Mouse (Mus musculus) limb, embryonic 15.5 days (tissue): Measurements from ENCODE around the gene Pphln1. TPM values are rescaled to one million over a fixed set of nuclear protein-coding genes. Genes with fewer than 3 reads are reported as not detected.
"Not testable (repeated sequence)": the region's sequence is repeated elsewhere in the genome, so short reads cannot be mapped to it uniquely, and the experiment has no call there.

Source experiments
- ATAC-seq: fragments of 200-750 bp; cut with Nextera tagmentation; 2 replicates; pipeline ENCODE4 v1.8.0; 2017; ENCODE audit warnings: low read depth, moderate TSS enrichment; ENCODE audit not compliant: insufficient number of reproducible peaks, low FRiP score, low TSS enrichment
- H3K27ac ChIP-seq: fragments of 300-500 bp; sonication (generic); 2 replicates; pipeline ENCODE4 v1.5.1; 2015; ENCODE audit warnings: moderate library complexity, mild to moderate bottlenecking, inconsistent platforms
- H3K27me3 ChIP-seq: fragments of 300-500 bp; sonication (generic); 2 replicates; pipeline ENCODE4 v1.6.1; 2015; ENCODE audit warnings: inconsistent platforms
- H3K36me3 ChIP-seq: fragments of 300-500 bp; sonication (generic); 2 replicates; pipeline ENCODE4 v1.6.1; 2015; ENCODE audit warnings: inconsistent platforms
- H3K4me1 ChIP-seq: fragments of 300-500 bp; sonication (generic); 2 replicates; pipeline ENCODE4 v1.6.1; 2015; ENCODE audit warnings: inconsistent platforms
- H3K4me2 ChIP-seq: fragments of 300-500 bp; sonication (generic); 2 replicates; pipeline ENCODE4 v1.6.1; 2015; ENCODE audit warnings: mild to moderate bottlenecking, inconsistent platforms
- H3K4me3 ChIP-seq: fragments of 300-500 bp; sonication (generic); 2 replicates; pipeline ENCODE4 v1.5.1; 2015; ENCODE audit warnings: mild to moderate bottlenecking, inconsistent platforms
- H3K9ac ChIP-seq: fragments of 300-500 bp; sonication (generic); 2 replicates; pipeline ENCODE4 v1.6.1; 2015; ENCODE audit warnings: inconsistent platforms
- H3K9me3 ChIP-seq: fragments of 300-500 bp; sonication (generic); 2 replicates; pipeline ENCODE4 v1.6.1; 2016; ENCODE audit warnings: inconsistent platforms
- WGBS: fragments of 180-500 bp; shearing (Covaris S2); methylation state at CpG from one replicate; pipeline ENCODE4 v1.1.7; 2015; 5-methylcytosine and 5-hydroxymethylcytosine counted together
- polyA plus RNA-seq: library from polyadenylated mRNA; unstranded; fragments of >200 nt; fragmentation: Nextera tagmentation; extraction: Ambion mirVana; gene quantifications from 2 replicates; pipeline ENCODE4 v1.2.1, GENCODE M21; 2015

Gene Pphln1
- polyA plus RNA-seq = 41.3 and 47.4 TPM in 2 replicates

- peaks cover 19% of the 10 kb centered on the region for H3K4me1 ChIP-seq
- no peaks in the 10 kb centered on the region for H3K9me3 ChIP-seq
- H3K4me3 ChIP-seq = peak within 1 kb of the TSS; percentile 95
- ATAC-seq = peak; percentile 84; the same call in 1 of the 2 replicates
- no peaks in the 10 kb centered on the region for H3K27me3 ChIP-seq
- H3K27ac ChIP-seq = peak within 1 kb of the TSS; percentile 89
- WGBS = under 1% methylated on average over 100 of the region's 100 CpGs
- peaks cover 16% of the 10 kb centered on the region for H3K36me3 ChIP-seq
- H3K9ac ChIP-seq = peak within 1 kb of the TSS; percentile 95
- H3K4me2 ChIP-seq = peak within 1 kb of the TSS; percentile 72
Measured at GRCm38 (mm10) chr15:93397826-93398698, at the start of gene Pphln1, which contains the start of gene Zcrb1. Gene Pphln1 (plus strand): TSS chr15:93398350. Gene Zcrb1 (minus strand): TSS chr15:93398334.

GRCm38 (mm10) chr15:93358346-93359095, 39.6 kb upstream of the Pphln1 start:
- ATAC-seq = no peak
- WGBS = 89% methylated on average over 19 of the region's 19 CpGs
- H3K4me1 ChIP-seq = no peaks in the 10 kb centered on the region
- no peak overlapping the region for H3K4me3 ChIP-seq
- H3K9me3 ChIP-seq = no peaks in the 10 kb centered on the region
- no peak overlapping the region for H3K9ac ChIP-seq
- no peaks in the 10 kb centered on the region for H3K27me3 ChIP-seq
- no peak overlapping the region for H3K4me2 ChIP-seq
- H3K36me3 ChIP-seq = no peaks in the 10 kb centered on the region
- no peak overlapping the region for H3K27ac ChIP-seq

GRCm38 (mm10) chr15:93365561-93365960, 32.6 kb upstream of the Pphln1 start:
- Histone ChIP-seq H3K27ac (no peak overlapping the region), H3K4me3 (no peak overlapping the region), H3K36me3 (no peaks in the 10 kb centered on the region), H3K9ac (no peak overlapping the region), H3K27me3 (no peaks in the 10 kb centered on the region), H3K9me3 (no peaks in the 10 kb centered on the region), H3K4me2 (no peak overlapping the region), H3K4me1 (no peaks in the 10 kb centered on the region)
- ATAC-seq = no peak
- WGBS = 77% methylated on average over 6 of the region's 6 CpGs

- WGBS = 49% methylated on average over 9 of the region's 9 CpGs
- Histone ChIP-seq H3K27ac (no peak overlapping the region), H3K9me3 (no peaks in the 10 kb centered on the region), H3K27me3 (no peaks in the 10 kb centered on the region), H3K4me2 (no peak overlapping the region), H3K4me1 (no peaks in the 10 kb centered on the region), H3K36me3 (no peaks in the 10 kb centered on the region), H3K9ac (no peak overlapping the region), H3K4me3 (no peak overlapping the region)
- no peak for ATAC-seq
Measured at GRCm38 (mm10) chr15:93368558-93368957, 29.6 kb upstream of the Pphln1 start.

- Histone ChIP-seq H3K4me2 (no peak overlapping the region), H3K9me3 (no peaks in the 10 kb centered on the region), H3K36me3 (no peaks in the 10 kb centered on the region), H3K27me3 (no peaks in the 10 kb centered on the region), H3K27ac (no peak overlapping the region), H3K4me3 (no peak overlapping the region), H3K4me1 (no peaks in the 10 kb centered on the region), H3K9ac (no peak overlapping the region)
- no peak for ATAC-seq
- WGBS = 82% methylated on average over 2 of the region's 2 CpGs
Measured at GRCm38 (mm10) chr15:93371838-93372237, 26.3 kb upstream of the Pphln1 start.

- not testable (repeated sequence) for H3K36me3 ChIP-seq, H3K27me3 ChIP-seq, ATAC-seq, H3K9ac ChIP-seq, H3K4me2 ChIP-seq, H3K9me3 ChIP-seq, H3K27ac ChIP-seq, H3K4me3 ChIP-seq, H3K4me1 ChIP-seq
Measured at GRCm38 (mm10) chr15:93372525-93373119, 25.5 kb upstream of the Pphln1 start.

- no peaks in the 10 kb centered on the region for H3K36me3 ChIP-seq
- H3K9ac ChIP-seq = no peak overlapping the region
- H3K27ac ChIP-seq = no peak overlapping the region
- no peaks in the 10 kb centered on the region for H3K27me3 ChIP-seq
- H3K4me1 ChIP-seq = no peaks in the 10 kb centered on the region
- no peaks in the 10 kb centered on the region for H3K9me3 ChIP-seq
- WGBS = 85% methylated on average over 5 of the region's 5 CpGs
- H3K4me2 ChIP-seq = no peak overlapping the region
- no peak for ATAC-seq
- no peak overlapping the region for H3K4me3 ChIP-seq
Measured at GRCm38 (mm10) chr15:93375696-93376095, 22.5 kb upstream of the Pphln1 start.

- H3K27ac ChIP-seq = no peak overlapping the region
- 78% methylated on average over 3 of the region's 3 CpGs for WGBS
- no peaks in the 10 kb centered on the region for H3K27me3 ChIP-seq
- H3K4me2 ChIP-seq = no peak overlapping the region
- H3K36me3 ChIP-seq = 0 out of 2 replicates have a peak, but pooled peaks cover 3% of the 10 kb centered on the region
- no peak overlapping the region for H3K4me3 ChIP-seq
- H3K4me1 ChIP-seq = no peaks in the 10 kb centered on the region
- H3K9me3 ChIP-seq = no peaks in the 10 kb centered on the region
- ATAC-seq = no peak
- no peak overlapping the region for H3K9ac ChIP-seq
Measured at GRCm38 (mm10) chr15:93379177-93379576, 19.0 kb upstream of the Pphln1 start.

GRCm38 (mm10) chr15:93381337-93381736, 16.8 kb upstream of the Pphln1 start:
- ATAC-seq = no peak

GRCm38 (mm10) chr15:93397269-93397668, 881 bp upstream of the Pphln1 start:
- Histone ChIP-seq H3K27me3 (no peaks in the 10 kb centered on the region), H3K4me1 (peaks cover 19% of the 10 kb centered on the region), H3K4me2 (peak overlapping the region; percentile 72), H3K4me3 (peak overlapping the region; percentile 95), H3K27ac (no peak overlapping the region), H3K9ac (peak overlapping the region; percentile 95; the same call in 1 of the 2 replicates), H3K36me3 (peaks cover 22% of the 10 kb centered on the region), H3K9me3 (no peaks in the 10 kb centered on the region)
- WGBS = under 1% methylated on average over 11 of the region's 11 CpGs
- ATAC-seq = no peak

More at GRCm38 (mm10) chr15:93381337-93381736, 16.8 kb upstream of the Pphln1 start:
- Histone ChIP-seq H3K27me3 (no peaks in the 10 kb centered on the region), H3K4me2 (no peak overlapping the region), H3K36me3 (peaks cover 19% of the 10 kb centered on the region), H3K4me3 (no peak overlapping the region), H3K27ac (no peak overlapping the region), H3K4me1 (no peaks in the 10 kb centered on the region), H3K9ac (no peak overlapping the region), H3K9me3 (no peaks in the 10 kb centered on the region)
- 48% methylated on average over 5 of the region's 5 CpGs for WGBS

GRCm38 (mm10) chr15:93398699-93399540, 770 bp downstream of the Pphln1 start:
- H3K9me3 ChIP-seq = no peaks in the 10 kb centered on the region
- H3K36me3 ChIP-seq = peaks cover 9% of the 10 kb centered on the region; the same call in 1 of the 2 replicates
- no peaks in the 10 kb centered on the region for H3K27me3 ChIP-seq
- peak overlapping the region; percentile 89 for H3K27ac ChIP-seq
- H3K9ac ChIP-seq = peak overlapping the region; percentile 95
- 2% methylated on average over 36 of the region's 36 CpGs for WGBS
- peaks cover 19% of the 10 kb centered on the region for H3K4me1 ChIP-seq
- H3K4me3 ChIP-seq = peak overlapping the region; percentile 95
- ATAC-seq = no peak
- H3K4me2 ChIP-seq = peak overlapping the region; percentile 72
